Mouse (Mus musculus) forebrain, postnatal 0 days (tissue): Measurements from ENCODE around the gene Gm21698. TPM values are rescaled to one million over a fixed set of nuclear protein-coding genes. Genes with fewer than 3 reads are reported as not detected.
"Not testable (repeated sequence)": the region's sequence is repeated elsewhere in the genome, so short reads cannot be mapped to it uniquely, and the experiment has no call there.

Experiments
- ATAC-seq: fragments of 200-750 bp; cut with Nextera tagmentation; 2 replicates; pipeline ENCODE4 v1.8.0; 2017; ENCODE audit warnings: mild to moderate bottlenecking, moderate library complexity
- DNase-seq: peaks from one replicate; pipeline ENCODE4 v3.0.0-alpha.2; 2015
- H3K27ac ChIP-seq: fragments of 300-500 bp; sonication (generic); 2 replicates; pipeline ENCODE4 v1.5.1; 2014; ENCODE audit warnings: low read depth, mild to moderate bottlenecking, antibody characterized with exemption, low read length, moderate library complexity, mixed read lengths
- H3K27me3 ChIP-seq: fragments of 300-500 bp; sonication (generic); 2 replicates; pipeline ENCODE4 v1.6.1; 2014; ENCODE audit warnings: mild to moderate bottlenecking, low read length, mixed read lengths; ENCODE audit not compliant: insufficient read depth
- H3K36me3 ChIP-seq: fragments of 300-500 bp; sonication (generic); 2 replicates; pipeline ENCODE4 v1.6.1; 2014; ENCODE audit warnings: mild to moderate bottlenecking, moderate library complexity; ENCODE audit not compliant: insufficient read depth
- H3K4me1 ChIP-seq: fragments of 300-500 bp; sonication (generic); 2 replicates; pipeline ENCODE4 v1.6.1; 2014; ENCODE audit warnings: antibody characterized with exemption; ENCODE audit not compliant: insufficient read depth
- H3K4me2 ChIP-seq: fragments of 300-500 bp; sonication (generic); 2 replicates; pipeline ENCODE4 v1.6.1; 2014; ENCODE audit warnings: low read depth, mild to moderate bottlenecking, moderate library complexity
- H3K4me3 ChIP-seq: fragments of 300-500 bp; sonication (generic); 2 replicates; pipeline ENCODE4 v1.5.1; 2014; ENCODE audit warnings: low read depth, low read length, mixed read lengths
- H3K9ac ChIP-seq: fragments of 300-500 bp; sonication (generic); 2 replicates; pipeline ENCODE4 v1.6.1; 2014; ENCODE audit warnings: mild to moderate bottlenecking
- H3K9me3 ChIP-seq: fragments of 300-500 bp; sonication (generic); 2 replicates; pipeline ENCODE4 v1.6.1; 2016; ENCODE audit warnings: low read length
- CTCF ChIP-seq: sonication (generic); IDR thresholded peaks from 2 replicates; pipeline ENCODE4 v1.5.1; 2016; ENCODE audit warnings: antibody characterized with exemption, control low read depth, low read depth
- whole genome bisulfite sequencing: fragments of 180-500 bp; shearing (Covaris S2); extraction: QIAGEN DNeasy Blood & Tissue Kit; methylation state at CpG from one replicate; pipeline ENCODE4 v1.1.7; 2014; 5-methylcytosine and 5-hydroxymethylcytosine counted together
- polyA plus RNA-seq: library from polyadenylated mRNA; unstranded; fragments of >200 nt; fragmentation: Nextera tagmentation; extraction: Ambion mirVana; gene quantifications from 2 replicates; pipeline ENCODE4 v1.2.1, GENCODE M21; 2015
- total RNA-seq: library from RNA; depleted of rRNA; stranded (reverse); fragments of >200 nt; gene quantifications from 2 replicates; pipeline ENCODE4 v1.2.3, GENCODE M21; 2014; rRNA removed

Gene Gm21698
- total RNA-seq (not detected in 2 replicates), polyA plus RNA-seq (0.17 TPM in 1 of 2 replicates, not detected in the other)

DNA sequence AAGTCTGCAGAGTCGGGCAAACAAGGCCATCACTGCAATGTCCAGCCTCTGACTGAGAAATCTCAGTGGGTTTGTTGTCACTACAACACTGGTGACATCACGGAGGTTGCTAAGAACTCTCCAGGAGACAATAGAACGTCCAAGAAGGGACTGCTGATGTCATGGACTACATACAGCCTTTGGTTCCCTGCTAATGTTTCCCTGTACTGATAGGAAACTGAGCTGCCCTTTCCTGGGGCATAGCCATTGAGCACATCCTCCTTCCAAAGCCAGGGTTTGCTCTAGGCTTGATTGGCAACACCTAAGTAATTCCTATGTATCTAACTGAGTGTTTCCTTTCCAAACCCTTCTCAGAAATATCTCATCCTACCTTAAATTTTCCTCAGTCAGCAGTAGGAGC lies at the start of gene Gm21698:
TSS of gene Gm21698 (minus strand) at position 101 of the 400 bp plus-strand sequence.
- not testable (repeated sequence) for H3K9me3 ChIP-seq, DNase-seq, H3K4me1 ChIP-seq, H3K4me2 ChIP-seq, ATAC-seq, H3K27me3 ChIP-seq, H3K9ac ChIP-seq, H3K36me3 ChIP-seq, H3K4me3 ChIP-seq, H3K27ac ChIP-seq
- no CpG with 5 or more reads among the region's 3 CpGs for WGBS

DNA sequence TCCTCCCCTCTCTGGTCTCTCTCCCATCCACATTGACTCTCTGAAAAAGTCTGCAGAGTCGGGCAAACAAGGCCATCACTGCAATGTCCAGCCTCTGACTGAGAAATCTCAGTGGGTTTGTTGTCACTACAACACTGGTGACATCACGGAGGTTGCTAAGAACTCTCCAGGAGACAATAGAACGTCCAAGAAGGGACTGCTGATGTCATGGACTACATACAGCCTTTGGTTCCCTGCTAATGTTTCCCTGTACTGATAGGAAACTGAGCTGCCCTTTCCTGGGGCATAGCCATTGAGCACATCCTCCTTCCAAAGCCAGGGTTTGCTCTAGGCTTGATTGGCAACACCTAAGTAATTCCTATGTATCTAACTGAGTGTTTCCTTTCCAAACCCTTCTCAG lies 34.4 kb upstream of the Gm21698 start, which contains the start of gene Gm5862:
TSS of gene Gm5862 (minus strand) at position 101 of the 400 bp plus-strand sequence.
- not testable (repeated sequence) for DNase-seq, H3K4me1 ChIP-seq, H3K4me2 ChIP-seq, H3K4me3 ChIP-seq, H3K9ac ChIP-seq, ATAC-seq, H3K27ac ChIP-seq, H3K27me3 ChIP-seq, H3K9me3 ChIP-seq, H3K36me3 ChIP-seq
- WGBS = no CpG with 5 or more reads among the region's 3 CpGs

DNA sequence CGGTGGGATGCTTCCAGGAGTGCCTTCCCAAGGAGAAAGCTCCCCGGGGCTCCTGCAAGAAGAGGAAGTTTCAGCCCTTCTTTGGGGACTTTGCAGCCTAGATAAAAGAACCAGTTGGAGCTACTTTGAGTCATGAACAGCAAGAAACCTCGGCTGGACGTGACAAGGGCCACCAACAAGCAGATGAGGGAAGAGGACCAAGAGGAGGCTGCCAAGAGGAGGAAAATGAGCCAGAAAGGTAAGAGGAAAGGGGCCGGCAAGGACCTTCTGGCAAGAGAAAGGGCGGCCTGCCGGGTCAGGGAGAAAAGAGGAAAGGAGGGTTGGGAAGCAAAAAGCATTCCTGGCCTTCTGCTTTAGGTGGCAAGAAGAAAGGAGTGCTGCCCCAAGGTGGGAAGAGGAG lies 19.2 kb upstream of the Gm21698 start:
- not testable (repeated sequence) for H3K27me3 ChIP-seq, ATAC-seq, H3K27ac ChIP-seq, DNase-seq, H3K4me1 ChIP-seq, H3K4me3 ChIP-seq, H3K9ac ChIP-seq, H3K36me3 ChIP-seq, H3K9me3 ChIP-seq
- WGBS = 69% methylated on average over 6 of the region's 7 CpGs
- H3K4me2 ChIP-seq = peak overlapping the region; percentile 53

DNA sequence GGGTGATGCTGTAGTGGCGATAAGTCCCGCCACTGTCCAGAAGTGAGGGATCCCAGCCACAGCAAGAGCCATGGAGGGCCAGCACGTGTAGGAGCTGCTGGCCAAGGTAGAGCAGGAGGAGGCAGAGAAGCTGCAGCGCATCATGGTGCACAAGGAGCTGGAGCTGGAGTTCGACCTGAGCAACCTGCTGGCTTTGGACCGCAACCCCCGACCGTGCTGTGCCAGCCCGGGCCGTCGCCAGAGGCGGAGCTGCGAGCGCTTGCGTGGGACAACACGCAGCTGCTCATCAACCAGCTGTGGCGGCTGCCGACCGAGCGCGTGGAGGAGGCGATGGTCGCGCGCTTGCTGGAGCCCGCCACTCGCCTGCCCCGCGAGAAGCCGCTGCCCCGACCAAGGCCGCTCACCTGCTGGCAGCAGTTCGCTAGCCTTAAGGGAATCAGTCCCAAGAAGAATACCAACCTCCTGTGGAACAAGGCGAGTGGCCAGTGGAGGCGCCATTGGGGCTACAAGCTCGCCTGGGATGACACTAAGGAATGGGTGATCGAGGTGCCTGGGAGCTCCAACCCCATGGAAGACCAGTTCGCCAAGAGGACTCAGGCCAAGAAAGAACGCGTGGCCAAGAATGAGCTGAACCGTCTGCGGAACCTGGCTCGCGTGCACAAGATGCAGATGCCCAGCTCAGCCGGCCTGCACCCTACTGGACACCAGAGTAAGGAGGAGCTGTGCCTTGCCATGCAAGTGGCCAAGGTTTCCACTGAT lies 18.7 kb upstream of the Gm21698 start:
- WGBS = 23% methylated on average over 45 of the region's 45 CpGs
- Histone ChIP-seq H3K9ac (peak overlapping the region; percentile 50), H3K4me2 (peak overlapping the region; percentile 53), H3K4me3 (peak overlapping the region; percentile 26)
- not testable (repeated sequence) for H3K9me3 ChIP-seq, H3K36me3 ChIP-seq, H3K27me3 ChIP-seq, H3K4me1 ChIP-seq, H3K27ac ChIP-seq
- peak; percentile 59 for DNase-seq
- ATAC-seq = peak; percentile 90
- TF ChIP-seq CTCF = peak; percentile 42

DNA sequence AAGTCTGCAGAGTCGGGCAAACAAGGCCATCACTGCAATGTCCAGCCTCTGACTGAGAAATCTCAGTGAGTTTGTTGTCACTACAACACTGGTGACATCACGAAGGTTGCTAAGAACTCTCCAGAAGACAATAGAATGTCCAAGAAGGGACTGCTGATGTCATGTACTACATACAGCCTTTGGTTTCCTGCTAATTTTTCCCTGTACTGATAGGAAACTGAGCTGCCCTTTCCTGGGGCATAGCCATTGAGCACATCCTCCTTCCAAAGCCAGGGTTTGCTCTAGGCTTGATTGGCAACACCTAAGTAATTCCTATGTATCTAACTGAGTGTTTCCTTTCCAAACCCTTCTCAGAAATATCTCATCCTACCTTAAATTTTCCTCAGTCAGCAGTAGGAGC lies 16.2 kb upstream of the Gm21698 start, which contains the start of gene Gm1979:
TSS of gene Gm1979 (minus strand) at position 101 of the 400 bp plus-strand sequence.
- not testable (repeated sequence) for H3K4me2 ChIP-seq, H3K9ac ChIP-seq, H3K27me3 ChIP-seq, H3K4me3 ChIP-seq, H3K27ac ChIP-seq, ATAC-seq, H3K9me3 ChIP-seq, H3K4me1 ChIP-seq, H3K36me3 ChIP-seq, DNase-seq
- WGBS = 82% methylated on average over 1 of the region's 2 CpGs

DNA sequence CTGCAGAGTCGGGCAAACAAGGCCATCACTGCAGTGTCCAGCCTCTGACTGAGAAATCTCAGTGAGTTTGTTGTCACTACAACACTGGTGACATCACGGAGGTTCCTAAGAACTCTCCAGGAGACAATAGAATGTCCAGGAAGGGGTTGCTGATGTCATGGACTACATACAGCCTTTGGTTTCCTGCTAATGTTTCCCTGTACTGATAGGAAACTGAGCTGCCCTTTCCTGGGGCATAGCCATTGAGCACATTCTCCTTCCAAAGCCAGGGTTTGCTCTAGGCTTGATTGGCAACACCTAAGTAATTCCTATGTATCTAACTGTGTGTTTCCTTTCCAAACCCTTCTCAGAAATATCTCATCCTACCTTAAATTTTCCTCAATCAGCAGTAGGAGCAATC lies 15.9 kb downstream of the Gm21698 start, which contains the start of gene Gm21680:
TSS of gene Gm21680 (minus strand) at position 101 of the 400 bp plus-strand sequence.
- H3K36me3 ChIP-seq, ATAC-seq, DNase-seq, H3K9ac ChIP-seq, H3K9me3 ChIP-seq, H3K27ac ChIP-seq, H3K4me1 ChIP-seq, H3K4me2 ChIP-seq, H3K4me3 ChIP-seq, H3K27me3 ChIP-seq: not testable (repeated sequence)
- no CpG with 5 or more reads among the region's 2 CpGs for WGBS

DNA sequence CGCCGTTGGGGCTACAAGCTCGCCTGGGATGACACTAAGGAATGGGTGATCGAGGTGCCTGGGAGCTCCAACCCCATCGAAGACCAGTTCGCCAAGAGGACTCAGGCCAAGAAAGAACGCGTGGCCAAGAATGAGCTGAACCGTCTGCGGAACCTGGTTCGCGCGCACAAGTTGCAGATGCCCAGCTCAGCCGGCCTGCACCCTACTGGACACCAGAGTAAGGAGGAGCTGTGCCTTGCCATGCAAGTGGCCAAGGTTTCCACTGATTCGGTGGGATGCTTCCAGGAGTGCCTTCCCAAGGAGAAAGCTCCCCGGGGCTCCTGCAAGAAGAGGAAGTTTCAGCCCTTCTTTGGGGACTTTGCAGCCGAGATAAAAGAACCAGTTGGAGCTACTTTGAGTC lies 31.4 kb downstream of the Gm21698 start:
- H3K9ac ChIP-seq, ATAC-seq, H3K9me3 ChIP-seq, DNase-seq, H3K4me3 ChIP-seq, H3K36me3 ChIP-seq, H3K27ac ChIP-seq, H3K27me3 ChIP-seq, H3K4me1 ChIP-seq: not testable (repeated sequence)
- 78% methylated on average over 16 of the region's 17 CpGs for WGBS
- H3K4me2 ChIP-seq = peak overlapping the region; percentile 30

DNA sequence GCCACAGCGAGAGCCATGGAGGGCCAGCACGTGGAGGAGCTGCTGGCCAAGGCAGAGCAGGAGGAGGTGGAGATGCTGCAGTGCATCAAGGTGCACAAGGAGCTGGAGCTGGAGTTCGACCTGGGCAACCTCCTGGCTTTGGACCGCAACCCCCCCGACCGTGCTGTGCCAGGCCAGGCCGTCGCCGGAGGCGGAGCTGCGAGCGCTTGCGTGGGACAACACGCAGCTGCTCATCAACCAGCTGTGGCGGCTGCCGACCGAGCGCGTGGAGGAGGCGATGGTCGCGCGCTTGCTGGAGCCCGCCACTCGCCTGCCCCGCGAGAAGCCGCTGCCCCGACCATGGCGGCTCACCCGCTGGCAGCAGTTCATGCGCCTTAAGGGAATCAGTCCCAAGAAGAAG lies 31.8 kb downstream of the Gm21698 start:
- not testable (repeated sequence) for DNase-seq, H3K4me1 ChIP-seq, H3K27me3 ChIP-seq, H3K36me3 ChIP-seq, H3K9ac ChIP-seq, H3K27ac ChIP-seq, H3K4me3 ChIP-seq, H3K9me3 ChIP-seq
- ATAC-seq = peak; percentile 68
- WGBS = 43% methylated on average over 29 of the region's 32 CpGs
- peak overlapping the region; percentile 30 for H3K4me2 ChIP-seq

DNA sequence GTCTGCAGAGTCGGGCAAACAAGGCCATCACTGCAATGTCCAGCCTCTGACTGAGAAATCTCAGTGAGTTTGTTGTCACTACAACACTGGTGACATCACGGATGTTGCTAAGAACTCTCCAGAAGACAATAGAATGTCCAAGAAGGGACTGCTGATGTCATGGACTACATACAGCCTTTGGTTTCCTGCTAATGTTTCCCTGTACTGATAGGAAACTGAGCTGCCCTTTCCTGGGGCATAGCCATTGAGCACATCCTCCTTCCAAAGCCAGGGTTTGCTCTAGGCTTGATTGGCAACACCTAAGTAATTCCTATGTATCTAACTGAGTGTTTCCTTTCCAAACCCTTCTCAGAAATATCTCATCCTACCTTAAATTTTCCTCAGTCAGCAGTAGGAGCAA lies 34.1 kb downstream of the Gm21698 start, which contains the start of gene Gm21671:
TSS of gene Gm21671 (minus strand) at position 101 of the 400 bp plus-strand sequence.
- H3K27me3 ChIP-seq, H3K27ac ChIP-seq, H3K36me3 ChIP-seq, ATAC-seq, H3K9me3 ChIP-seq, H3K4me3 ChIP-seq, DNase-seq, H3K4me2 ChIP-seq, H3K9ac ChIP-seq, H3K4me1 ChIP-seq: not testable (repeated sequence)
- WGBS = 78% methylated on average over 2 of the region's 2 CpGs

DNA sequence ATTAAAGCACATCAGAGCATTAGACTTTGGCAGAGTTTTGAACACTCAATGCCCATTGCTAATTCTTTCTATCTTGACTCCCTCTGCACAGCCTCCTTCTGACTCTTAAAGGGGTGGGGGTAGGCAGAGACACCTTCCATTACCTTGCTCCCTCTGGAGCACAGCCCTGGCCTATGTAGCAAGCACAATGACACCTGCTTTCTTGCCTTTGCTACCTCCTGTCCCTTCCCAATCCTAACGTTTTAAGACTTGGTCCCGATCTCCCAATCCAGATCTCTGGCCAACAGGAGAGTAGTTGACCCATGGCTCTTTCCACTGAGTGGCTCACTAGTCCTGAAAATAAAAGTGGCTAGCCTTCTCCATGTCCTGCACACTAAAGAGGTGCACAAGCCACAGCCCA lies 43.1 kb downstream of the Gm21698 start:
- H3K9ac ChIP-seq, H3K4me3 ChIP-seq, H3K4me2 ChIP-seq, H3K9me3 ChIP-seq, H3K4me1 ChIP-seq, DNase-seq, ATAC-seq, H3K27ac ChIP-seq, H3K27me3 ChIP-seq, H3K36me3 ChIP-seq: not testable (repeated sequence)
- WGBS = 85% methylated on average over 2 of the region's 2 CpGs
